Mouse (Mus musculus): ENCODE results near the gene Pitpnm1. TPM values are rescaled to one million over a fixed set of nuclear protein-coding genes. Genes with fewer than 3 reads are reported as not detected.
"Not testable (repeated sequence)": the region's sequence is repeated elsewhere in the genome, so short reads cannot be mapped to it uniquely, and the experiment has no call there.

Gene Pitpnm1
- polyA plus RNA-seq, 1 experiment = 72.3 TPM

DNA sequence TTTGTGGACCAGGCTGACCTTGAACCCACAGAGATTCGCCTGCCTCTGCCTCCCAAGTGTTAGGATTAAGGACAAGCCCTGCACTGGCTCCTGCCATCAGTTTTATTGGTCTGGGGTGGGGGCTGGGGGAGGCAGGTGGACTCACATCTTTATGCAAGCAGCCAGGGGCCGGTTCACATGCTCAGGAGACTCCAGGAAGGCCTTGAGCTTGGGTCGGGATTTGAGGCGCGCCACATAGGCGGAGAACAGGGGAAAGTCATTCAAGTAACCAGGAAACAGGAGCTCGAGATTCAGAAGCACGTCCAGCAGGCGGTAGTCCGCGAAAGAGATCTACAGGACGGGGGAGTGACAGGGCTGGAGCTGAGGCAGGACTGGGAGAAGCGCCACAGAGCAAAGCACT is 42.4 kb upstream of the Pitpnm1 start:
- TF ChIP-seq POLR2A (IDR thresholded peaks at IDR 0.05; ENCODE audit: borderline replicate concordance, low read depth, low read length) (no peak), CTCF (IDR thresholded peaks at IDR 0.05; ENCODE audit: low read depth, low read length) (no peak)
- H3K4me1 ChIP-seq (ENCODE audit: control insufficient read depth, insufficient read depth, low read length) = peaks cover 3% of the 10 kb centered on the region; the same call in 1 of the 2 replicates
- no peak overlapping the region for H3K4me3 ChIP-seq (ENCODE audit: insufficient read depth, low read length)
- no peak overlapping the region for H3K27ac ChIP-seq (ENCODE audit: insufficient read depth, low read depth, low read length)

GRCm38 (mm10) chr19:4057962-4058361 is 41.8 kb upstream of the Pitpnm1 start:
- no peak overlapping the region for H3K4me3 ChIP-seq (ENCODE audit: insufficient read depth, low read length)
- TF ChIP-seq CTCF (IDR thresholded peaks at IDR 0.05; ENCODE audit: low read depth, low read length) (no peak), POLR2A (IDR thresholded peaks at IDR 0.05; ENCODE audit: borderline replicate concordance, low read depth, low read length) (no peak)
- peaks cover 3% of the 10 kb centered on the region; the same call in 1 of the 2 replicates for H3K4me1 ChIP-seq (ENCODE audit: control insufficient read depth, insufficient read depth, low read length)
- no peak overlapping the region for H3K27ac ChIP-seq (ENCODE audit: insufficient read depth, low read depth, low read length)

- no peak overlapping the region for H3K27ac ChIP-seq (ENCODE audit: insufficient read depth, low read depth, low read length)
- peaks cover 3% of the 10 kb centered on the region; the same call in 1 of the 2 replicates for H3K4me1 ChIP-seq (ENCODE audit: control insufficient read depth, insufficient read depth, low read length)
- H3K4me3 ChIP-seq (ENCODE audit: insufficient read depth, low read length) = no peak overlapping the region
- no peak for TF ChIP-seq CTCF (IDR thresholded peaks at IDR 0.05; ENCODE audit: low read depth, low read length)
- TF ChIP-seq POLR2A (IDR thresholded peaks at IDR 0.05; ENCODE audit: borderline replicate concordance, low read depth, low read length) = no peak
These were observed 41.2 kb upstream of the Pitpnm1 start for GRCm38 (mm10) chr19:4058581-4058980.

GRCm38 (mm10) chr19:4059069-4059740 is 40.6 kb upstream of the Pitpnm1 start, which contains the start of gene Gstp3:
TSS of gene Gstp3 (minus strand) at chr19:4059569.
- Histone ChIP-seq H3K4me1 (ENCODE audit: control insufficient read depth, insufficient read depth, low read length) (peaks cover 3% of the 10 kb centered on the region; the same call in 1 of the 2 replicates), H3K4me3 (ENCODE audit: insufficient read depth, low read length) (no peak within 1 kb of the TSS), H3K27ac (ENCODE audit: insufficient read depth, low read depth, low read length) (no peak within 1 kb of the TSS)
- TF ChIP-seq POLR2A (IDR thresholded peaks at IDR 0.05; ENCODE audit: borderline replicate concordance, low read depth, low read length) = no peak
- TF ChIP-seq CTCF (IDR thresholded peaks at IDR 0.05; ENCODE audit: low read depth, low read length) = no peak

- not testable (repeated sequence) for H3K4me3 ChIP-seq (ENCODE audit: insufficient read depth, low read length); H3K27ac ChIP-seq (ENCODE audit: insufficient read depth, low read depth, low read length); H3K4me1 ChIP-seq (ENCODE audit: control insufficient read depth, insufficient read depth, low read length)
These were observed 39.5 kb upstream of the Pitpnm1 start for GRCm38 (mm10) chr19:4060044-4060898.

DNA sequence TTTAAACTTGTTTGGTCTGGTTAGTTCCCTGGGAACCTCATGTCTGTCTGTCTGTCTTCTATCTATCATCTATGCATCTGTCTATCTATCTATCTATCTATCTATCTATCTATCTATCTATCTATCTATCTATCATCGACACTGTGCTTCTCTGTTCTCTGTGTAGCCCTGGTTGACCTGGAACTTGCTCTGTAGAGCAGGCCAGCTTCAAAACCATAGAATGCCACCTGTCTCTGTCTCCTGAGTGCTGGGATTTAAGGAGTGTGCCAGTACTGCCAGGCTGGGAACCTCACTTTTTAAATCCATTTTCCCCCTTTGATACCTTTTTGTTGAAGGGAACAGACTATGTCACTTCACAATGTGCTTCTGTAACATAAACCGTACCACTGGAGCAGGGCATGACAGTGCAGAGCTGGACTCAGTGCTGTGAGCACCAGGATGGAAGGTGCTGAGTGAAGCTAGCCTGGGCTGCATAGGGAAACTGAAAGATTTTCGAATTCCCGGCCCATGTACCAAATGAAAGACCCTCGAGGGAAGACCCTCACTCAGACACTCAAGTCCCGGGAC is 38.8 kb upstream of the Pitpnm1 start:
- H3K4me3 ChIP-seq (ENCODE audit: insufficient read depth, low read length) = no peak overlapping the region
- no peak for TF ChIP-seq CTCF (IDR thresholded peaks at IDR 0.05; ENCODE audit: low read depth, low read length)
- no peak for TF ChIP-seq POLR2A (IDR thresholded peaks at IDR 0.05; ENCODE audit: borderline replicate concordance, low read depth, low read length)
- H3K4me1 ChIP-seq (ENCODE audit: control insufficient read depth, insufficient read depth, low read length) = peaks cover 3% of the 10 kb centered on the region; the same call in 1 of the 2 replicates
- H3K27ac ChIP-seq (ENCODE audit: insufficient read depth, low read depth, low read length) = no peak overlapping the region

- H3K4me3 ChIP-seq (ENCODE audit: insufficient read depth, low read length); H3K27ac ChIP-seq (ENCODE audit: insufficient read depth, low read depth, low read length); H3K4me1 ChIP-seq (ENCODE audit: control insufficient read depth, insufficient read depth, low read length): not testable (repeated sequence)
These were observed 36.4 kb upstream of the Pitpnm1 start for GRCm38 (mm10) chr19:4063357-4063756.

DNA sequence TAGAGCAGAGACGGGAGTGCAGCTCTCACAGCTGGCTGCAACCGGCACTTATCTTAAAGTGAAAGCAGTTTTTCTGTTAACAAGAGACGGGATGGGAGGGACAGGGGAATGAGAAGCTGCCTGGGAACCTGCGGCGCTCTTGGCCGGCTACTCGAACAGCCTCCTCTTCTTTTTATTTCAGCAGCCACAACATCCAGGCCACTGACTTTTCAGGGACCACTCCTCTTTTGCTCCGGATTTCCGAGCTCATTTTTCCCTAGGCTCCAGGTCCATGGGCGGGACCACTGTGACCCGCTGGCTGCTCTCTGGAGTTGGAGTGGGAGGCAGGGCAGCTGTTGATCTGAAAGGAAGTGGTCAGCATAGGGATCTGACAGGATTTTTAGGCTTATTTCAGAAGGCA is 35.3 kb upstream of the Pitpnm1 start:
- not testable (repeated sequence) for H3K4me3 ChIP-seq (ENCODE audit: insufficient read depth, low read length); H3K27ac ChIP-seq (ENCODE audit: insufficient read depth, low read depth, low read length); H3K4me1 ChIP-seq (ENCODE audit: control insufficient read depth, insufficient read depth, low read length)

GRCm38 (mm10) chr19:4066280-4066679 is 33.5 kb upstream of the Pitpnm1 start:
- Histone ChIP-seq H3K27ac (ENCODE audit: insufficient read depth, low read depth, low read length) (peak overlapping the region; percentile 40; the same call in 1 of the 2 replicates), H3K4me1 (ENCODE audit: control insufficient read depth, insufficient read depth, low read length) (peaks cover 9% of the 10 kb centered on the region; the same call in 1 of the 2 replicates), H3K4me3 (ENCODE audit: insufficient read depth, low read length) (no peak overlapping the region)
- TF ChIP-seq CTCF (IDR thresholded peaks at IDR 0.05; ENCODE audit: low read depth, low read length) = no peak
- TF ChIP-seq POLR2A (IDR thresholded peaks at IDR 0.05; ENCODE audit: borderline replicate concordance, low read depth, low read length) = no peak

DNA sequence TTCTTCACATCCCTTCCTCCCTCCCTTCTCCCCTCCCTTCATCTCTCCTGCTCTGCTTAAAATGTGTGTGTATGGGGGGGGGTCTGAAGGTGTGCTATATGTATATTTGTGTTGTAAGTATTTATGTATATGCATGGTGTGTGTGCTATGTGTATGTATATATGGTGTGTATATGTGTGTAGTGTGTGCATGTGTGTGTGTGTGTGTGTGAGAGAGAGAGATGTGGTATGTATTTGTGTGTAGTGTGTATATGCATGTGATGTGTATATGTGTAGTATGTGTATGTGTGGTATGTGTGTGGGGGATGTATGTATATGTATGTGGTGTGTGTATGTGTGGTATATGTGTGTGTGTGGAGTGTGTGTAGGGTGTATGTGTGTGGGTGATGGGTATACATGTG is 32.9 kb upstream of the Pitpnm1 start:
- H3K4me1 ChIP-seq (ENCODE audit: control insufficient read depth, insufficient read depth, low read length) = 0 out of 2 replicates have a peak, but pooled peaks cover 9% of the 10 kb centered on the region
- H3K27ac ChIP-seq (ENCODE audit: insufficient read depth, low read depth, low read length) = no peak overlapping the region
- H3K4me3 ChIP-seq (ENCODE audit: insufficient read depth, low read length) = no peak overlapping the region
- TF ChIP-seq POLR2A (IDR thresholded peaks at IDR 0.05; ENCODE audit: borderline replicate concordance, low read depth, low read length) = no peak
- no peak for TF ChIP-seq CTCF (IDR thresholded peaks at IDR 0.05; ENCODE audit: low read depth, low read length)

- H3K27ac ChIP-seq (ENCODE audit: insufficient read depth, low read depth, low read length); H3K4me1 ChIP-seq (ENCODE audit: control insufficient read depth, insufficient read depth, low read length); H3K4me3 ChIP-seq (ENCODE audit: insufficient read depth, low read length): not testable (repeated sequence)
These were observed 31.6 kb upstream of the Pitpnm1 start for GRCm38 (mm10) chr19:4068242-4068641.

Data from bone marrow macrophage, adult 2 months (primary cell).